Mouse (Mus musculus): Measurements from ENCODE around the gene Gab3.
"Not testable (repeated sequence)": the region's sequence is repeated elsewhere in the genome, so short reads cannot be mapped to it uniquely, and the experiment has no call there.

DNA sequence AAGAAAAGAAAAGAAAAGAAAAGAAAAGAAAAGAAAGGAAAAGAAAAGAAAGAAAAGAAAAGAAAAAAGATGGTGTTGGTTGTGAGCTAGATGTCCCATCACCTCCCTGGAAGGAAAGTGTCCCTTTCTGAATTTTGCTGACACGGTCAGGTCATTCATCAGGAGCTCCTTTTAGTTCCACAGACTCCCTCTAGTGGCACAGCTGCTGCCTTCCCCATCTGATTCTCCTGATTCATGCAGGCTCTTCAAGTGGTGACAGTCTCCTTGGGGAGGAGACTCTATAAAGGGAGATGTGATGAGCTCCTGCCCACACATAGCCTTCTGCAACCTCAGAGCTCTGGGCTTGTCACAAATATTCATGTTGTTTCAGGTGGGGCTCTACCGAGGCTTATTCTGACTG is 122.4 kb downstream of the Gab3 start:
- TF ChIP-seq CTCF (IDR thresholded peaks at IDR 0.05; ENCODE audit: extremely low read depth, insufficient read depth, insufficient read length, insufficient replicate concordance); POLR2A (IDR thresholded peaks at IDR 0.05; ENCODE audit: low read depth, low read length): not testable (repeated sequence)
